Mouse (Mus musculus) forebrain, embryonic 16.5 days (tissue): ENCODE results near the gene Cldn1. TPM values are rescaled to one million over a fixed set of nuclear protein-coding genes. Genes with fewer than 3 reads are reported as not detected.
A peak's percentile ranks its signal among the peaks of the same experiment; 100 is the strongest.

ENCODE experiments used
- ATAC-seq: fragments of 200-750 bp; cut with Nextera tagmentation; 2 replicates; pipeline ENCODE4 v1.8.0; 2017; ENCODE audit warnings: mild to moderate bottlenecking, moderate library complexity
- H3K27ac ChIP-seq: fragments of 300-500 bp; sonication (generic); 2 replicates; pipeline ENCODE4 v1.5.1; 2014; ENCODE audit warnings: low read length, control low read depth
- H3K27me3 ChIP-seq: fragments of 300-500 bp; sonication (generic); replicated peaks from 2 replicates; pipeline ENCODE4 v1.6.1; 2014; ENCODE audit warnings: low read length; ENCODE audit not compliant: control insufficient read depth, insufficient read depth
- H3K36me3 ChIP-seq: fragments of 300-500 bp; sonication (generic); 2 replicates; pipeline ENCODE4 v1.6.1; 2014; ENCODE audit not compliant: control insufficient read depth, insufficient read depth
- H3K4me1 ChIP-seq: fragments of 300-500 bp; sonication (generic); replicated peaks from 2 replicates; pipeline ENCODE4 v1.6.1; 2014; ENCODE audit warnings: low read length; ENCODE audit not compliant: control insufficient read depth, insufficient read depth
- H3K4me2 ChIP-seq: fragments of 300-500 bp; sonication (generic); 2 replicates; pipeline ENCODE4 v1.6.1; 2014; ENCODE audit warnings: mild to moderate bottlenecking, low read length, control low read depth
- H3K4me3 ChIP-seq: fragments of 300-500 bp; sonication (generic); replicated peaks from 2 replicates; pipeline ENCODE4 v1.5.1; 2014; ENCODE audit warnings: mild to moderate bottlenecking, low read length, control low read depth
- H3K9ac ChIP-seq: fragments of 300-500 bp; sonication (generic); replicated peaks from 2 replicates; pipeline ENCODE4 v1.6.1; 2014; ENCODE audit warnings: low read depth, low read length, control low read depth
- H3K9me3 ChIP-seq: fragments of 300-500 bp; sonication (generic); 2 replicates; pipeline ENCODE4 v1.6.1; 2016; ENCODE audit warnings: low read length; ENCODE audit not compliant: control insufficient read depth
- WGBS: fragments of 180-500 bp; shearing (Covaris S2); extraction: QIAGEN DNeasy Blood & Tissue Kit; methylation state at CpG from one replicate; pipeline ENCODE4 v1.1.7; 2014; 5-methylcytosine and 5-hydroxymethylcytosine counted together
- polyA plus RNA-seq: library from polyadenylated mRNA; unstranded; fragments of >200 nt; fragmentation: Nextera tagmentation; extraction: Ambion mirVana; gene quantifications from 2 replicates; pipeline ENCODE4 v1.2.1, GENCODE M21; 2015

The Cldn1 gene
- polyA plus RNA-seq, 1 experiment from 2014 or later: 2.8 TPM

GRCm38 (mm10) chr16:26370127-26370526 lies 1.5 kb downstream of the Cldn1 start:
- Histone ChIP-seq H3K9ac (no peak overlapping the region), H3K4me1 (peaks cover 3% of the 10 kb centered on the region), H3K36me3 (no peaks in the 10 kb centered on the region), H3K27me3 (no peaks in the 10 kb centered on the region), H3K9me3 (no peaks in the 10 kb centered on the region), H3K27ac (no peak overlapping the region), H3K4me3 (no peak overlapping the region), H3K4me2 (no peak overlapping the region)
- no peak for ATAC-seq
- 100% methylated on average over 1 of the region's 1 CpGs for WGBS

GRCm38 (mm10) chr16:26369044-26369730 lies 2.5 kb downstream of the Cldn1 start:
- 84% methylated on average over 7 of the region's 7 CpGs for WGBS
- peaks cover 3% of the 10 kb centered on the region for H3K4me1 ChIP-seq
- H3K9ac ChIP-seq: no peak overlapping the region
- H3K27me3 ChIP-seq: no peaks in the 10 kb centered on the region
- H3K9me3 ChIP-seq: no peaks in the 10 kb centered on the region
- no peak overlapping the region for H3K4me3 ChIP-seq
- no peaks in the 10 kb centered on the region for H3K36me3 ChIP-seq
- H3K4me2 ChIP-seq: no peak overlapping the region
- ATAC-seq: no peak
- no peak overlapping the region for H3K27ac ChIP-seq

- no peak overlapping the region for H3K4me3 ChIP-seq
- H3K9ac ChIP-seq: no peak overlapping the region
- H3K36me3 ChIP-seq: no peaks in the 10 kb centered on the region
- no peak overlapping the region for H3K27ac ChIP-seq
- no peaks in the 10 kb centered on the region for H3K9me3 ChIP-seq
- 70% methylated on average over 5 of the region's 5 CpGs for WGBS
- H3K4me1 ChIP-seq: peaks cover 3% of the 10 kb centered on the region
- ATAC-seq: no peak
- no peak overlapping the region for H3K4me2 ChIP-seq
- H3K27me3 ChIP-seq: no peaks in the 10 kb centered on the region
These were observed 3.5 kb downstream of the Cldn1 start for GRCm38 (mm10) chr16:26368121-26368520.

GRCm38 (mm10) chr16:26360694-26361093 lies 10.9 kb downstream of the Cldn1 start:
- 13% methylated on average over 3 of the region's 3 CpGs for WGBS
- no peak for ATAC-seq
- H3K9ac ChIP-seq: no peak overlapping the region
- no peaks in the 10 kb centered on the region for H3K36me3 ChIP-seq
- H3K27me3 ChIP-seq: no peaks in the 10 kb centered on the region
- no peaks in the 10 kb centered on the region for H3K4me1 ChIP-seq
- no peak overlapping the region for H3K4me2 ChIP-seq
- no peaks in the 10 kb centered on the region for H3K9me3 ChIP-seq
- no peak overlapping the region for H3K4me3 ChIP-seq
- H3K27ac ChIP-seq: no peak overlapping the region

GRCm38 (mm10) chr16:26359619-26360018 lies 12.0 kb downstream of the Cldn1 start:
- Histone ChIP-seq H3K4me1 (no peaks in the 10 kb centered on the region), H3K4me2 (no peak overlapping the region), H3K27me3 (no peaks in the 10 kb centered on the region), H3K9me3 (no peaks in the 10 kb centered on the region), H3K4me3 (no peak overlapping the region), H3K36me3 (no peaks in the 10 kb centered on the region), H3K9ac (no peak overlapping the region), H3K27ac (no peak overlapping the region)
- WGBS: 60% methylated on average over 4 of the region's 4 CpGs
- 0 out of 2 replicates have a peak, but pooled peaks have one; percentile 26 for ATAC-seq

GRCm38 (mm10) chr16:26358898-26359297 lies 12.7 kb downstream of the Cldn1 start:
- H3K36me3 ChIP-seq: no peaks in the 10 kb centered on the region
- no peak overlapping the region for H3K4me2 ChIP-seq
- ATAC-seq: no peak
- no peaks in the 10 kb centered on the region for H3K9me3 ChIP-seq
- no peaks in the 10 kb centered on the region for H3K4me1 ChIP-seq
- no peaks in the 10 kb centered on the region for H3K27me3 ChIP-seq
- no peak overlapping the region for H3K4me3 ChIP-seq
- no peak overlapping the region for H3K9ac ChIP-seq
- 94% methylated on average over 5 of the region's 5 CpGs for WGBS
- no peak overlapping the region for H3K27ac ChIP-seq

GRCm38 (mm10) chr16:26357863-26358780 lies 13.5 kb downstream of the Cldn1 start:
- ATAC-seq: 0 out of 2 replicates have a peak, but pooled peaks have one; percentile 28
- Histone ChIP-seq H3K27me3 (no peaks in the 10 kb centered on the region), H3K4me3 (no peak overlapping the region), H3K27ac (no peak overlapping the region), H3K4me2 (no peak overlapping the region), H3K9ac (no peak overlapping the region), H3K4me1 (no peaks in the 10 kb centered on the region), H3K36me3 (no peaks in the 10 kb centered on the region), H3K9me3 (no peaks in the 10 kb centered on the region)
- 64% methylated on average over 5 of the region's 5 CpGs for WGBS

GRCm38 (mm10) chr16:26355513-26355912 lies 16.1 kb downstream of the Cldn1 start:
- no peak overlapping the region for H3K4me2 ChIP-seq
- H3K27me3 ChIP-seq: no peaks in the 10 kb centered on the region
- 97% methylated on average over 1 of the region's 1 CpGs for WGBS
- H3K4me3 ChIP-seq: no peak overlapping the region
- no peak for ATAC-seq
- no peaks in the 10 kb centered on the region for H3K36me3 ChIP-seq
- no peak overlapping the region for H3K27ac ChIP-seq
- H3K9me3 ChIP-seq: no peaks in the 10 kb centered on the region
- H3K9ac ChIP-seq: no peak overlapping the region
- H3K4me1 ChIP-seq: no peaks in the 10 kb centered on the region

- no peak for ATAC-seq
- Histone ChIP-seq H3K9me3 (no peaks in the 10 kb centered on the region), H3K36me3 (no peaks in the 10 kb centered on the region), H3K27ac (no peak overlapping the region), H3K4me2 (no peak overlapping the region), H3K4me3 (no peak overlapping the region), H3K9ac (no peak overlapping the region), H3K27me3 (no peaks in the 10 kb centered on the region), H3K4me1 (no peaks in the 10 kb centered on the region)
- WGBS: 88% methylated on average over 4 of the region's 4 CpGs
These were observed 20.9 kb downstream of the Cldn1 start for GRCm38 (mm10) chr16:26350786-26351185.
